Mouse (Mus musculus) ovary, postnatal 14 days (tissue): ENCODE data around the gene Siah3.

Experiments used
- DNase-seq: peaks from one replicate; pipeline ENCODE4 v3.0.0; 2022; ENCODE audit warnings: low spot score

The Siah3 gene

DNA sequence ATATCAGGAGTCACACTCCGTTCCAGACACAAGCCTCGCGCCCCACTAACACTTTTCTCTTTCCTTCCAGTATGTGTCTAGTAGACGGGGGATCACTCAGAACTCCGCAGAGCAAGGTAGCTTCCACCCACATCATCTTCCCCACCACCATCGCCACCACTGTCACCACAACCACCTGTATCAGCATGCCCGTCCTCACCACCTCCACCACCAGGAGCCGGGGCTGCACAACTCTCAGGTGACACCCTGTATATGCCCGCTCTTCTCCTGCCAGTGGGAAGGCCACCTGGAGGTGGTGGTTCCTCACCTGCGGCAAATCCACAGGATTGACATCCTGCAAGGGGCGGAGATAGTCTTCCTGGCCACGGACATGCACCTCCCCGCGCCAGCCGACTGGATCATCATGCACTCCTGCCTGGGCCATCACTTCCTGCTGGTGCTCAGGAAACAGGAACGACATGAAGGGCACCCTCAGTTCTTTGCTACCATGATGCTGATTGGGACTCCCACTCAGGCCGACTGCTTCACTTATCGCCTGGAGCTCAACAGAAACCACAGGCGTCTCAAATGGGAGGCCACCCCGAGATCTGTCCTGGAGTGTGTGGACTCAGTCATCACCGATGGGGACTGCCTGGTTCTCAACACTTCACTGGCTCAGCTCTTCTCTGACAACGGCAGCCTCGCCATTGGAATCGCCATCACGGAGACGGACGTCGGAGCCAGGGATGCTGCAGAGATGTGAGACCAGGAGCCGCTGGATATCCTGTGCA, 69.8 kb downstream of the Siah3 start:
- no peak for DNase-seq

DNA sequence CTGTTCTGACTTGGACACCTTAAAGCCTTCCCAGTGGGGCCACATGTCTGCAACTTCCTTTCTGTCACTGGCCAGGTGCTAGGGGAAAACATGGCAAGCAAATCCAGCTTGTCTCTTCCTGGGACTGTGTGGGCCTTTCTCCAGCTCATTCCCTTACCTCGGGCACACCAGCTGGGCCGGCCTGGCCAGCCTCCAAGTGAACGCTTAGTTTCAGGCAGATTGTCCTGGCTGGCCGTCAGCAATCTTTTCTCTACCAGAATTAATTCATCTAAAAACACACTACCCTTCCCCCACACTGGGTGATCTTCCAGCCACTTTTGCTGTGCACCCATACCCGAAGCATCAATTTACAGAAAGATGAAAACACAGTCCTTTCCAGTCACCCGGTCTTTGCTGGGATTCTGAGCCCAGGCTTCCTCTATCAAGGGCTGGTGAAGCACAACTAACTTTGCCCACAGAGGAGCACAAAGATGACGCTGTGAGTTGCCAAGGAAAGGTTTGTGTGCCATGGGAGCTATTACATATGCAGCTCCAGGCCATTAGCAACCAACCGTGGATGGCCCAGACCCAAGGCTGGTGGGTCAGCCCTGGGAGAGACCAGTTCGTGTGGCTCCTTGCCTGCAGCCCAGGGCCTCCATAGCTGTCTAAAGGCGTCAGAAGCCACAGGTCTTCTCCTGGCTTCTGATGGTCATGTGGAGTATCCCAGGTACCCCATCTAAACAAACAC, 71.8 kb downstream of the Siah3 start:
- DNase-seq = peak; percentile 56

DNA sequence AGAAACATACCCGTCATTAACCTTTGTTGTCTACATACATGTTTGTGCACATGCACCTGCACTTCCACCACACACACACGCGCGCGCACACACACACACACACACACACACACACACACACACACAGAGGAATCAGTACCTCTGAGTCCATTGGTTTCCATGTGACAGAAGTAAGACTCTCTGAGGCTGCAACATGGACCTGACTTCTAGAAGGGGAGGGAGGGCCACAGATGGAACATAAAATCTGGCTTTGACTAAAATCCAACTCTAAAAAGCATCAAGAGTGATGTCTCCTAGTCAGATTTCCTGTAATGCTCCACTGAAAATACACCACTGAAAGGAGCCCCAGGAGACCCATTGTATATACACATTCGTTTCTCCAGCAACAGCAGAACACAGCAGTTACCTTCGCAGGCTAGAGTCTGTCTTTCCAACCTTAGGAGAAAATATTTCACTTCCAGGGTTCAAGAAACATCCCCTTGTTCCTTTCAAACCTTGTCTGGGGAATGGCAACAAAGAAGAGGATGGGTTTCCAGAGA, 75.1 kb downstream of the Siah3 start:
- no peak for DNase-seq

DNA sequence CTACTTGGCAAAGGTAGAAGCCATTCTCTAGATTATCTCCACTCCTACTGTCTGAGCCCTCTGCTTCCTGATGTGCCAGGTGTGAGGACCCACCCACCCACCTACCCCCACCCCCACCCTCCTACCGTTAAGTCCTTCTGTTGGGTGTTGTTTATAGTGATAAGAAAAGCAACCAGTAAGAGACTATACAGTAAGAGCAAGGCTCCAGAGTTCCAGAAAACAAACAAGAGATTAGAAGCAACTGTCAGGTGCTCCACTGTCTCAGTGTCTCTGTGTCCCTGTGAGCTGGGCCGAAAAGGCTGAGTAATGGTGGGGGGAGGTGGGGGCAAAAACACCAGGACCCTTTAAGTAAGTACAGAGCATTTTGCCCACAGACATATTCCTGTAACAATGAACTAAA, 83.4 kb downstream of the Siah3 start:
- no peak for DNase-seq

DNA sequence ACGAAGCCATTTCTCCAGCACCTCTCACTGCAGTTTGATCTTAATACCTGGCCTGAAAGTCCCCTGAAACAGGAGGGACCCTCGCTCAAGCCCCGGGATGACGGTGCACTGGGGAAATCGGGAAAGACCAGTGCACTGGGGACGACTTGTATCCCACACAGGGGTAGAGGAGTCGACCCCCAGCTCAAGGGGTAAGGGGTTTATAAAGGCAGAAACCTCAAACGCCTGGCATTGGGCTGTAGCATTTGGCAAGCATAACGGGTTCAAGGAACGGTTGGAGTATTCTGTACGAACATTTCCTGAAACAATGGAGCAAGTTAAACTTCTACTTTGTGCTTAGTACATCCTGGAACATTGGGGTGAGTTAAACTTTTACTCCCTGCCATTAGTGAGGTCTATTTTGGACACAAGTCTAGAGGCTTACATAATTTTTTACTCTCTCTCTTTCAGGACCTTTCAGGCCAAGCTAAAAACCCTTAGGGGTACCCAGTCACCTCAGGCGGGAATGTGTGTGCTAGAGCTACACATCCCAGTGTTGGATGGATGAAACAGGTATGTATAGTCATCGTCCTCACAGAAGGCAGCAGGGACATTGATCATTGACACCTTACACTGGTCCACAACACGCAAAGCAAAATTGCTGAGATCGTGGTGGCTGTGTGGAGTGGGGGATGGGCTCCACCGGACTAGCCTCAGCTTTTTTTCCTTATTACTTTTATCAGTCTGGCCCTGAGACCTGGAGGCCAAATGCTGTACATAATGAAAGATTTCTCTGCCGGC, 84.6 kb downstream of the Siah3 start:
- no peak for DNase-seq

DNA sequence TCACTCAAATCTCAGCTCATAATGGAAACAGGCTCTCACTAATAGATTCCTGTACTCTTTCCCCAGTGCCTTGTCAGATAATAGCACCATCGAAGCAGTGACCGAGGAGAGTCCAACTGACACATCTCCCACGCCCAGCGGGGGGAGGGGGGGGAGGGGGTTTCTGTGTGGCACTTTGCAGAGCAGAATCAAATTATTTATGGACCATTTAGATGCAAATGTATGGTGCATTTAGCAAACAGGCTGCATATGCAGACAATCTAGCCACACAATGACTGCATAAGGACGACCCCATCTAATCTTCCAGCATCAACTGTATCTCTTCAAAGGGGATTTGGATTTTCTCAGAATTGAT, 85.2 kb downstream of the Siah3 start:
- no peak for DNase-seq

DNA sequence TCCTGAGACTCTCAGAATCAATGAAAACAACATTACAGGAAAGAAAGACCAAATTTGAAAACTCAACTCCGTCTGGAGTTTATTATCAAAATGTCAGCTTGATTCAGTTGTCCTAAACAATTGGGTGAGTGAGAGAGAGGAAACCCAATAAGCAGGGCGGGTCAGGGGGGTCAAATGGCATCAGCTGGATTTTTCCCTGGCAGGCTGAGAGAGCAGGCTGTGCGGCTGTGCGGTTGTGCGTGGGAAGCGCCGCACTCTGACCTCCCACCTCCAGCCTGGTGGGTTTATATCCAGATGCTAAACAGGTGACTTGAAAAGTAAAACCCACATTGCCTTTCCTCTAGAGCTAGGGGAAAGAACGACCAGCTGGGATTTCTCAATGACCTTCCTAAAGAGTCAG, 85.9 kb downstream of the Siah3 start:
- no peak for DNase-seq

DNA sequence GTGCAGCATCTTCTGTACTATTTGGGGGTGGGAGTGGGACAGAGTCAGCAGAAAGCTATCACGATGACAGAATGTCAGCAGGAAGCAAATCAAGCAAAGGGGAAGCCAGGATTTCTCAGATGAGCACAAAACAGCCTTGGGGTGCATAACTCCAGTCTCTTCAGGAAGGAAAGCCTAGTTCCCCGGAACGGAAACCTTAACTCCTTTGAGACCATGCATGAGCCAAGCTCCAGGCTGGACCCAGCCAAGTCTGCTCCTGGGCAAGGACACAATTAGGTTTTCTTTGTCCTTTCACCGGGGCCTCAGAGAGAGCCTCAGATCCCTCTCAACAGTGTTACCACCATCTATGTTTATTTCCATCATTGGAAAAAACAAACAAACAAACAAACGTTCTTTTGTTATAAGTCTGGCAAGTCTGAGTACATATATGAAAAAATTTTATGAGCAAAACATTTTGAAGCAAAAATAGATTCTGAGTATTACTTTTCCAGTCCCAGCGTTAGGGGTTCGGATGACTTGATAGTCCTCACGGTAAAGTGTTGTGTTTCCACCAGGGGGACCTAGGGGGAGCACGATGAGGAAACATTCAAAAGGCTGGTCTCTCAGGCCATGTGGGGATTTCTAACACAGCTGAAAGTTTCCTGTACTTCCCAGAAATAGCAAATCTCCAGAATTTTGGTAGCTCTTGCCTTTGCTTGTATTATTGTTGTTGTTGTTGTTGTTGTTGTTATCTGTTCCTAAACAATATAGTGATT, 106.0 kb downstream of the Siah3 start:
- DNase-seq = no peak

DNA sequence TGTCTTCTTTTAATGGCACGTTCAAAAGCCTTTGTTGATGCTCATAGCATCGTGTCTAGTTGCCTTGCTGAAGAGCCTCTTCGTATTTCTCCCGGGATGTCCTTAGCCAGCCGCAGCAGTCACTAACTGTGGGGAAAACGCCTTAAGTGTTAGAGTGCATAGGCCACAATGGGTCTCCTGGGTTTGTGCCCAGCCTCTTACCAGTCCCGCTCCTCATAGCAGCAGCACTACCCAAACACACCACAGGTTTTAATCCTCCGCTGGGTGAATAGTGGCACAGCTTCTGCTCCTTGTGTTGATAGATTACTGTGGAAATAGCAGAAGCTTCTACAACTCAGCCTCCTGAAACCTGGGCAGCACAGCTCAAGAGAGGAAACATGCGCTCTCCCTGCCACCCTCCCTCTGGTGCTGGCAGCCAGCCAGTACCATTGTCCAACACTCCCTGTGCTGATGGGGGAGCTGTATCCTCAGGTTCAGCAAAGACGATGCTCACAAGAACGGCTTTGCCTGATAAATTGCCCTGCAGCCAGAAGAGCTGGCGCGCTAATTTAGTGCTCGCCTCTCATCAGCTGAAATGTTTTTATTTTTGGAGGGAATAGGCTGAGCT, 109.9 kb downstream of the Siah3 start:
- DNase-seq = peak; percentile 56

DNA sequence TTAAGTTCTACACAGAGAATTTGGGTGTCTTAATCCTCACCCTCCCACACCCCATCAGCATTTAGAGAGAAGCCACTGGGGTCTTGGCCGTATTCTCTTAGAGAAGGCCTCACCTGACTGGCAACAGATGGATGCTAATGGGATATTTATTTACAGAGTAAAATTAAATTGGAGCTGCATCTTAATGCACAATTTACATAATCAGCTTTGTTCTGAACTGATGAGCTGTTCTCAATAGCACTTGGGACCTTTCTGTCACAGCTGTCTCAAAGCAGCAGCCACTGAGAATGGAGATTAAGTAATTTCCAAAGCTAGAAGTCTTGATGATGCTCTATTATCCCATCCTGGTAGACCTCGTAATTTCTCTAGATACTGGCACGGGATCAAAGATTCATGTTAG, 110.5 kb downstream of the Siah3 start:
- no peak for DNase-seq

DNA sequence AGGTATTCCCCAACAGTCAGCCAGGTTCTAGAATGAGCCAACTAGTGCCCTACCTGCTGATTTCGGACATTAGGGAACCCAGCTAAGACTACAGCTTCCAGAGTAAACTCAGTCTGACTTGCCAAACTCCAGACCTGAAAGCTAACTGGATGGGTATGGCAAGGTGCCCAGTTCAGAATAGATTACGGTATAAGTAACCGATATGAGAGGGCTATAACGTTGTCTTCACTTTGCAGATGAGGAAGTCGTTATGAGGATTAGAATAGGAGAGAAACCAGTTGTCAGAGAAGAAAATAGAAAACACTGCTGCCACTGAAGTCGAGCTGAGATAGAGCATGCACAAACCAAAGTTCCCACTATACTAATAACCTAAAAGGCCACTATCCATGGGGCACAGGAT, 123.2 kb downstream of the Siah3 start:
- no peak for DNase-seq
